Mouse (Mus musculus) gastrocnemius, postnatal 10 days (tissue): ENCODE measurements around the gene Prdm15. TPM values are rescaled to one million over a fixed set of nuclear protein-coding genes. Genes with fewer than 3 reads are reported as not detected.

ENCODE experiments used
- DNase-seq: peaks from one replicate; pipeline ENCODE4 v3.0.0; 2021; ENCODE audit warnings: mixed read lengths
- microRNA-seq, 2 experiments: library from miRNA; unstranded; fragments of <30 nt; microRNA quantifications; one replicate each; pipeline ENCODE4 v1.2.0; 2021
- total RNA-seq, 2 experiments: library from RNA; stranded (reverse); gene quantifications; 2 replicates each; pipeline ENCODE4 v1.2.3; 2021

Gene Prdm15
- total RNA-seq, 2 experiments from 2014 or later: 4.9 to 8.4 TPM

DNA sequence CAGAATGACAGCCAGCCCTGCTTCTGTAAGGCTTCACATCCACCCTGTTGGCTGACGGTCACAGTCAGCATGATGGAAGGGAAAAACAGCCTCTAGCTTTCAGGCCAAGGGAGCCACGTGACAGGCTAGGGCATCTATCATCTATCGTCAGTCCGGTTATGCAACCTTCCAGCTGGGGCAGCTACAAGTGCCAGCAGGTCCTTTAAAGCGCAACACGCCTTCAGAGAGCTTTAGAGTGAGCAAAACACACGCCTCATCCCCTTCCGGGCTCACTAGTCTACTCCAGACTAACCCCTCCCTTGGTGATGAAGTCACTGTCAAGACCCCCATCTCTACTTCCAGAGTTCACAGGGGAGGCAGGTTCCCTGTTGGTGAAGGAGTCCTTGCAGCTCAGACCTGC is 99.8 kb downstream of the Prdm15 start:
- DNase-seq: no peak

DNA sequence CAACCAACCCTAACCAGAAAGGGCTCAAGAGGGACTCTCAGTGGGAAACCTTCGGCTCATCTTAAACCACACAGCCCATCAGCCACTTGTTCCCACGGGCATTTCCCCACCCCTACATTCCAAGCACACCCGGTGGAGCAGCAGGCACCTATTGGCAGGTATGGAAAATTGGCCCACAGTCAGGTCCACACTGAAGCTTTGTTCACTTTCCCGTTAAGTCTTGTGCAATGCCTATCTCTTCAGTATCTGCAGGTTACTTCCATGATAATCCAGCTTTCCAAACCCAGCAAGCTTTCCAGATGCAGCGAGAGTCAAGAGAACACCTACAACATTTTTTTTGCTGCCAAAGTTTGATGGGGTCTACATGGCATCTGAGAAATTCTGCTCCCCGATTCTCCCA is 103.2 kb downstream of the Prdm15 start:
- no peak for DNase-seq

Small RNA genes within 50 kb of the gene (microRNA-seq; reads per million reads assigned to microRNA genes)
- 0 to 0.25 reads per million in 2 experiments for gene Mir6964

Other genes with a start within 250 kb of the Prdm15 start
- not detected for gene Tmprss2, start 240.7 kb downstream of the Prdm15 start, total RNA-seq
- gene Ripk4, start 88.1 kb downstream of the Prdm15 start, total RNA-seq: not detected
- 10 to 100 TPM; 61.8 to 72.8 TPM for gene C2cd2, start 110.7 kb upstream of the Prdm15 start, total RNA-seq
- 10 to 100 TPM in 1 of 2 experiments, 1 to 10 TPM in 1; 7.9 to 10.4 TPM for gene Zbtb21, start 110.8 kb upstream of the Prdm15 start, total RNA-seq
- 1 to 10 TPM; 8.4 to 9.6 TPM for gene B230307C23Rik, start 145.5 kb upstream of the Prdm15 start, total RNA-seq
- 1 to 10 TPM; 4.6 to 7.8 TPM for gene A630089N07Rik, start 230.6 kb upstream of the Prdm15 start, total RNA-seq